Mouse (Mus musculus) limb, embryonic 12.5 days (tissue): ENCODE measurements around the gene Pcgf6. TPM values are rescaled to one million over a fixed set of nuclear protein-coding genes. Genes with fewer than 3 reads are reported as not detected.

ENCODE experiments used
- polyA plus RNA-seq: library from polyadenylated mRNA; unstranded; fragments of >200 nt; fragmentation: Nextera tagmentation; extraction: Ambion mirVana; gene quantifications from 2 replicates; pipeline ENCODE4 v1.2.1, GENCODE M21; 2016

Gene Pcgf6
- polyA plus RNA-seq, 1 experiment from 2014 or later: 35.7 TPM

Other genes starting within 250 kb of the Pcgf6 start
- 0.40 and 2.2 TPM in 2 replicates for gene Ina, start 36.2 kb downstream of the Pcgf6 start, polyA plus RNA-seq
- gene Nt5c2, start 35.8 kb downstream of the Pcgf6 start, polyA plus RNA-seq: 85.4 and 85.7 TPM in 2 replicates
- 10.8 and 11.4 TPM in 2 replicates for gene Taf5, start 16.8 kb upstream of the Pcgf6 start, polyA plus RNA-seq
- gene Usmg5, start 39.7 kb upstream of the Pcgf6 start, polyA plus RNA-seq: 1,343 and 1,446 TPM in 2 replicates
- 12.8 and 13.4 TPM in 2 replicates for gene Pdcd11, start 39.9 kb upstream of the Pcgf6 start, polyA plus RNA-seq
- gene Calhm2, start 87.4 kb upstream of the Pcgf6 start, polyA plus RNA-seq: 5.3 and 6.2 TPM in 2 replicates
- gene Calhm1, start 93.3 kb upstream of the Pcgf6 start, polyA plus RNA-seq: not detected in 2 replicates
- not detected in 2 replicates for gene Calhm3, start 106.9 kb upstream of the Pcgf6 start, polyA plus RNA-seq
- gene Neurl1a, start 127.9 kb upstream of the Pcgf6 start, polyA plus RNA-seq: 7.7 and 10.1 TPM in 2 replicates